Mouse (Mus musculus) limb, embryonic 15.5 days (tissue): ENCODE data around the gene Lhx6. TPM values are rescaled to one million over a fixed set of nuclear protein-coding genes. Genes with fewer than 3 reads are reported as not detected.
"Not testable (repeated sequence)": the region's sequence is repeated elsewhere in the genome, so short reads cannot be mapped to it uniquely, and the experiment has no call there.

Source experiments
- ATAC-seq: fragments of 200-750 bp; cut with Nextera tagmentation; 2 replicates; pipeline ENCODE4 v1.8.0; 2017; ENCODE audit warnings: low read depth, moderate TSS enrichment; ENCODE audit not compliant: insufficient number of reproducible peaks, low FRiP score, low TSS enrichment
- H3K27ac ChIP-seq: fragments of 300-500 bp; sonication (generic); 2 replicates; pipeline ENCODE4 v1.5.1; 2015; ENCODE audit warnings: moderate library complexity, mild to moderate bottlenecking, inconsistent platforms
- H3K27me3 ChIP-seq: fragments of 300-500 bp; sonication (generic); 2 replicates; pipeline ENCODE4 v1.6.1; 2015; ENCODE audit warnings: inconsistent platforms
- H3K36me3 ChIP-seq: fragments of 300-500 bp; sonication (generic); 2 replicates; pipeline ENCODE4 v1.6.1; 2015; ENCODE audit warnings: inconsistent platforms
- H3K4me1 ChIP-seq: fragments of 300-500 bp; sonication (generic); 2 replicates; pipeline ENCODE4 v1.6.1; 2015; ENCODE audit warnings: inconsistent platforms
- H3K4me2 ChIP-seq: fragments of 300-500 bp; sonication (generic); 2 replicates; pipeline ENCODE4 v1.6.1; 2015; ENCODE audit warnings: mild to moderate bottlenecking, inconsistent platforms
- H3K4me3 ChIP-seq: fragments of 300-500 bp; sonication (generic); 2 replicates; pipeline ENCODE4 v1.5.1; 2015; ENCODE audit warnings: mild to moderate bottlenecking, inconsistent platforms
- H3K9ac ChIP-seq: fragments of 300-500 bp; sonication (generic); 2 replicates; pipeline ENCODE4 v1.6.1; 2015; ENCODE audit warnings: inconsistent platforms
- H3K9me3 ChIP-seq: fragments of 300-500 bp; sonication (generic); 2 replicates; pipeline ENCODE4 v1.6.1; 2016; ENCODE audit warnings: inconsistent platforms
- WGBS: fragments of 180-500 bp; shearing (Covaris S2); methylation state at CpG from one replicate; pipeline ENCODE4 v1.1.7; 2015; 5-methylcytosine and 5-hydroxymethylcytosine counted together
- polyA plus RNA-seq: library from polyadenylated mRNA; unstranded; fragments of >200 nt; fragmentation: Nextera tagmentation; extraction: Ambion mirVana; gene quantifications from 2 replicates; pipeline ENCODE4 v1.2.1, GENCODE M21; 2015

The Lhx6 gene
- polyA plus RNA-seq: 0.65 and 0.92 TPM in 2 replicates

GRCm38 (mm10) chr2:36104956-36105741 lies at the start of gene Lhx6:
Lhx6 (minus strand) TSS chr2:36105408.
- Histone ChIP-seq H3K27me3 (peaks cover 95% of the 10 kb centered on the region), H3K4me3 (peak within 1 kb of the TSS; percentile 46), H3K9me3 (no peaks in the 10 kb centered on the region), H3K4me2 (peak within 1 kb of the TSS; percentile 93), H3K36me3 (no peaks in the 10 kb centered on the region), H3K9ac (peak within 1 kb of the TSS; percentile 23; the same call in 1 of the 2 replicates), H3K4me1 (peaks cover 37% of the 10 kb centered on the region), H3K27ac (no peak within 1 kb of the TSS)
- 0 out of 2 replicates have a peak, but pooled peaks have one; percentile 35 for ATAC-seq
- WGBS: 1% methylated on average over 51 of the region's 58 CpGs

- not testable (repeated sequence) for H3K27ac ChIP-seq, H3K9ac ChIP-seq, H3K4me3 ChIP-seq, H3K4me1 ChIP-seq, H3K4me2 ChIP-seq, H3K9me3 ChIP-seq, H3K27me3 ChIP-seq, ATAC-seq
- H3K36me3 ChIP-seq: peaks cover 34% of the 10 kb centered on the region; the same call in 1 of the 2 replicates
- 95% methylated on average over 4 of the region's 4 CpGs for WGBS
Measured at GRCm38 (mm10) chr2:36152401-36152800, 47.2 kb upstream of the Lhx6 start.

GRCm38 (mm10) chr2:36148876-36149365 lies 43.7 kb upstream of the Lhx6 start:
- Histone ChIP-seq H3K4me1 (no peaks in the 10 kb centered on the region), H3K4me3 (no peak overlapping the region), H3K9ac (no peak overlapping the region), H3K36me3 (peaks cover 18% of the 10 kb centered on the region; the same call in 1 of the 2 replicates), H3K4me2 (no peak overlapping the region), H3K27ac (no peak overlapping the region), H3K27me3 (no peaks in the 10 kb centered on the region), H3K9me3 (no peaks in the 10 kb centered on the region)
- WGBS: 68% methylated on average over 7 of the region's 7 CpGs
- ATAC-seq: no peak

GRCm38 (mm10) chr2:36139096-36139495 lies 33.9 kb upstream of the Lhx6 start:
- Histone ChIP-seq H3K9ac (no peak overlapping the region), H3K4me2 (no peak overlapping the region), H3K36me3 (peaks cover 20% of the 10 kb centered on the region), H3K4me3 (no peak overlapping the region), H3K4me1 (peaks cover 13% of the 10 kb centered on the region; the same call in 1 of the 2 replicates), H3K27me3 (no peaks in the 10 kb centered on the region), H3K9me3 (no peaks in the 10 kb centered on the region), H3K27ac (no peak overlapping the region; the same call in 1 of the 2 replicates)
- no peak for ATAC-seq
- WGBS: 44% methylated on average over 2 of the region's 2 CpGs

- Histone ChIP-seq H3K9ac (peak within 1 kb of the TSS; percentile 81), H3K4me2 (peak within 1 kb of the TSS; percentile 58), H3K4me1 (peaks cover 13% of the 10 kb centered on the region; the same call in 1 of the 2 replicates), H3K27me3 (no peaks in the 10 kb centered on the region), H3K36me3 (peaks cover 25% of the 10 kb centered on the region), H3K27ac (peak within 1 kb of the TSS; percentile 92), H3K4me3 (peak within 1 kb of the TSS; percentile 85), H3K9me3 (no peaks in the 10 kb centered on the region)
- ATAC-seq: peak; percentile 94
- WGBS: under 1% methylated on average over 50 of the region's 50 CpGs
Measured at GRCm38 (mm10) chr2:36136300-36136941, 31.2 kb upstream of the Lhx6 start, which contains the start of the genes Mrrf and Rbm18. Mrrf (plus strand) TSS chr2:36136389. Rbm18 (minus strand) TSS chr2:36136773.

GRCm38 (mm10) chr2:36135887-36136286 lies 30.7 kb upstream of the Lhx6 start:
- WGBS: 0% methylated on average over 4 of the region's 4 CpGs
- H3K9ac ChIP-seq: peak overlapping the region; percentile 81

GRCm38 (mm10) chr2:36129051-36129450 lies 23.8 kb upstream of the Lhx6 start:
- no peaks in the 10 kb centered on the region for H3K4me1 ChIP-seq
- WGBS: 54% methylated on average over 3 of the region's 3 CpGs
- no peak for ATAC-seq
- peaks cover 75% of the 10 kb centered on the region for H3K36me3 ChIP-seq
- H3K27ac ChIP-seq: no peak overlapping the region
- no peak overlapping the region for H3K4me2 ChIP-seq
- no peak overlapping the region for H3K4me3 ChIP-seq
- no peaks in the 10 kb centered on the region for H3K9me3 ChIP-seq
- H3K9ac ChIP-seq: no peak overlapping the region
- no peaks in the 10 kb centered on the region for H3K27me3 ChIP-seq

More at GRCm38 (mm10) chr2:36135887-36136286, 30.7 kb upstream of the Lhx6 start:
- Histone ChIP-seq H3K4me1 (peaks cover 13% of the 10 kb centered on the region; the same call in 1 of the 2 replicates), H3K9me3 (no peaks in the 10 kb centered on the region), H3K4me3 (peak overlapping the region; percentile 85), H3K27me3 (no peaks in the 10 kb centered on the region), H3K4me2 (peak overlapping the region; percentile 58), H3K36me3 (peaks cover 30% of the 10 kb centered on the region), H3K27ac (peak overlapping the region; percentile 92)
- no peak for ATAC-seq

- no peaks in the 10 kb centered on the region for H3K27me3 ChIP-seq
- no peak overlapping the region for H3K4me3 ChIP-seq
- no peaks in the 10 kb centered on the region for H3K4me1 ChIP-seq
- no peak for ATAC-seq
- H3K27ac ChIP-seq: no peak overlapping the region
- H3K4me2 ChIP-seq: no peak overlapping the region
- 71% methylated on average over 4 of the region's 4 CpGs for WGBS
- H3K9ac ChIP-seq: no peak overlapping the region
- H3K36me3 ChIP-seq: peaks cover 72% of the 10 kb centered on the region
- no peaks in the 10 kb centered on the region for H3K9me3 ChIP-seq
Measured at GRCm38 (mm10) chr2:36127973-36128372, 22.8 kb upstream of the Lhx6 start.

- Histone ChIP-seq H3K9ac (no peak overlapping the region), H3K4me3 (no peak overlapping the region), H3K36me3 (peaks cover 74% of the 10 kb centered on the region), H3K27ac (no peak overlapping the region), H3K4me2 (no peak overlapping the region), H3K9me3 (no peaks in the 10 kb centered on the region), H3K4me1 (no peaks in the 10 kb centered on the region), H3K27me3 (no peaks in the 10 kb centered on the region)
- 87% methylated on average over 9 of the region's 9 CpGs for WGBS
- ATAC-seq: no peak
Measured at GRCm38 (mm10) chr2:36126795-36127429, 21.7 kb upstream of the Lhx6 start.

- Histone ChIP-seq H3K4me1 (no peaks in the 10 kb centered on the region), H3K36me3 (peaks cover 17% of the 10 kb centered on the region), H3K9me3 (no peaks in the 10 kb centered on the region), H3K4me2 (no peak overlapping the region), H3K9ac (no peak overlapping the region), H3K27ac (no peak overlapping the region), H3K4me3 (no peak overlapping the region), H3K27me3 (peaks cover 38% of the 10 kb centered on the region)
- no peak for ATAC-seq
- 70% methylated on average over 3 of the region's 3 CpGs for WGBS
Measured at GRCm38 (mm10) chr2:36112632-36113031, 7.4 kb upstream of the Lhx6 start.

- Histone ChIP-seq H3K4me2 (no peak overlapping the region), H3K4me1 (peaks cover 19% of the 10 kb centered on the region), H3K9ac (no peak overlapping the region), H3K9me3 (no peaks in the 10 kb centered on the region), H3K27ac (no peak overlapping the region), H3K4me3 (no peak overlapping the region), H3K36me3 (no peaks in the 10 kb centered on the region), H3K27me3 (peaks cover 77% of the 10 kb centered on the region)
- ATAC-seq: no peak
- 4% methylated on average over 7 of the region's 7 CpGs for WGBS
Measured at GRCm38 (mm10) chr2:36108615-36109014, 3.4 kb upstream of the Lhx6 start.
